Mouse (Mus musculus): ENCODE results near the gene Nectin1.

Gene Nectin1

DNA sequence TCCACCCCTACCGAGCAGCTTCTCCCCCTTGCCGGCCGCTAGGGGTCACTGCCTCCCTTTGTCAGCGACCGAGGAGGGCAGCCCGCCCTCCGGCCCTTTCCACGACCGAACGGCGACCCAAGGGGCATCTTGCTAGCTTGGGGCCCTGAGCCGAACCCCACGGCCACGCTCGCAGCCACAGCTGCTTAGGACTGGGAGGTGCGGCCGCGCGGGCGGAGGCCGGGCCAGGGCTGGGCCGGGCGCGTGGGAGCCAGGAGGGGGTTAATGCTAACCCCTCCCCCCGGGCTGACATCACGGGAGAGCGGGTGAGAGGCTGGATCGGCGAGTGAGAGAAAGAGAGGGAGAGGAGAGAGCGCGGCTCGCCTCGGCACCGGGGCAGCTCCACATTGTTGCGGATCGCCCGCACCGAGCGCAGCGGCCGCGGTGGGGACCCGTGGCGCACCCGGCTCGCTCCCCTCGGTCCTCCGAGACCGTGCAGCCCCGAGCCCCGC lies at the start of gene Nectin1:
Nectin1 (plus strand) TSS at position 338 of the 491 bp plus-strand sequence.
- peak; percentile 58 to 62 for DNase-seq

DNA sequence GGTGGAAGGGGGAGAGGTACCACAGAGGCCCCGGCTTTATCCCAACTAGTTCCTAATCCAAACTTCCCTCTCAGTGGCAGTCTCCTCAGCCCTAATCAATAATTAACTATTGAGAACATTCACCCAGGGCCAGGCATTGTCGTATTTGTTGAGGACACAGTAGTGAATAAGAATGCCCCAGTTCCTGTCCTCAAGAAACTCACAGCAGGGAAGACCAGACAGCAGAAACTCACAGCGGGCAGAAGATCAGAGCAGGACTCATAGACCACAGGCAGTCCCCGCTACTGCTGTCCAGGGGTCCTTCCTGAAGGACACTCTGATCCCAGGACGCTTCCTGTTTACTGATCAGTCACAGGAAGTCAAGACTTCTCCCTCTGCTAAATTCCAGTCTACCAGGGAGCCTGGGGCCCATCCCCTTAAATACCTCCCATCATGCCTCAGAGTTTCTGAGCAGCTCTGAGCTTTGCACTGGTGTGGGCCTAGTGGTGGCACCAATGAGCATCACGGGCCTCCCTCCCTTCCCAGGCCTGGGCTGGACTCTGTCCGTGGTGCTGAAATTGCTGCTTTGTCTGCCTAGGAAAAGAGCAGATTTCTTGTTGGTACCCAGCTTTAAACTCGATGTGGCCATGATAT lies 45.6 kb upstream of the Nectin1 start:
- DNase-seq, result no peak

DNA sequence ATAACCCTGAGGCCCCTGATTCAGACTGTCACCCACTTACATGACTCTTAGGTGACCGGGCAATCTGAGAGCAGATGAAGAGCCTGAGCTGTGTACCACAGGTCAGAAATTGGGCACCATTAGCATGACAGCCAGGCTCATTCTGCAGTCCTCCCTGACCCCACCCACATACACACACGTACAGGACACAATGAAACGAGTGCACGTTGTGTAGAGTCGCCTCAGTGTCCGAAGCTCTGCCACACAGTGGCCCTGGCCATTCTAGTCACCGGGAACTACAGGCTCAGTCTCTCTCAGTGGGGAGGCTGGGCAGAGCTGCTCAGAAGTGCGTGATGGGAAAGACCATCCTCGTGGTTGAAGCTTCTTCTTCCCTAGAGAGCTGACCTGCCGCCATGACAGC lies 44.9 kb upstream of the Nectin1 start:
- no peak for DNase-seq

DNA sequence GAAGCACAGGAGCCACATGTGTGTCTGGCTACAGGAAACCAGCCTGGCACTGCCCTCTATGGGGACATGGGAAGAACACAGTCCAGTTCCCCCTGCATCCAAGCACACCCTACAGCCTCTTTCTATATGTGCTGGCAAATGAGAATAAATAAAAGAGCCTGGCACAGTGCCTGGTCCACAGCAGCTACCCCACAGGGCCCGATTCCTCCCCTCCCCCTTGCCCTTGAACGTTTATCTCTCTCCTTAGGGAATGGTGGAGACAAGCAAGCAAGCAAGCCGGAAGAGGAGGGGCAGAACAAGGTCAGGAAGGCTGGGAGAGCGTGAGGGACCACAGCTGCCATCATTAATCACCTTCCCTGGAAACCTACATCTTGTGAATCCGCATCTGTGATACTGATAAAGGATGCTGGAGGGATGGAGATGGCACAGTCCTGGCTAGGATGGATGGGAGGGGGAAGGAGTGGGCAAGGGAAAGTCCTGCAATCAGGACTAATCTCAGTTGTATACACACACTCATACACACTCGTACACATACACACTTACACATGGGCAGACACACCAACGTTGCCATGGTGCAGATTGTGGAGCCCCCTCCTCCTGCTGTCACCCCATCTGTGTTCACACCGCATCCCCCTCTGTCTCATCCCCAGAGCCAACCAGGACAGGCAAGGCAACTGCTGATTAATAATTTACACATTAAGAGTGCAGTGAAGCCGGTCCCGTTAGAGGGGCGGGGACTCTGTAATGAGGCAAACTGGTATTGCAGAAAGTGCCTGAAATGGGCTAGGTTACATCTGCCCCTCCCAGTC lies 44.2 kb upstream of the Nectin1 start:
- no peak for DNase-seq

DNA sequence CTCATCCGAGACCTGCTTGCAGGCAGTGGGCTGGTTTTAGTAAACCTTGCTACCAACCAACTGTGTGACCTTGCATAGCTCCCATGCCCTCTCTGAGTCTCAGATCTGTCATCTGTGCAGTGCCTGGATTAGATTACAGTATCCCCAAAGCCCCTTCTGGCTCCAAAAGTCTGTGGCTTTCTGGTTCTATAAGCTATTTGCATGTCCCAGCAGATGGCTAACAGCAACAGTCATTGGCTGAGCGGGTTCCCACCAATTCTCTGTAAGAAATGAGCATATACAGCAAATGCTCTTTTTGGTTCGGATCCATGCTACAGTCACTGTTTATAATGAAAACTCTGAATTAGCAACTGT lies 43.6 kb upstream of the Nectin1 start:
- DNase-seq, result no peak

DNA sequence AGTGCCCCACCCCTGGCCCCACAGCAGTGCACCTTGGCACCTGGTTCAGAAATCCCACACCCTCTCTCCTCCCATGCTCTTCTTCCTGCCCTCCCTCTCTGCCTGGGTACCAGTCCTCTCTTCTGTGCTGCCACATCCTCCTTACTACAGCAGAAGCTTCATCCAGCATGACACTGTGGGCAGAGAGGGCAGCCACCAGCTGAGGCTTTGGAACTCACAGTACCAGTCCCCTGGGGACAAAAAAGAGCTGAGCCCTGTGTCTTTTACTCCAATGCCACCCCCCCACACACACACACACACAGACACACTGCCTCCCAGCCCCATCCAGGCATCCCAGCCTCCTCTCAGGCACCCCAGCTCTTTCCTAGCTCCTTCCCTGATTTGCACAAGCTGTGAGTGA lies 42.0 kb upstream of the Nectin1 start:
- no peak for DNase-seq

DNA sequence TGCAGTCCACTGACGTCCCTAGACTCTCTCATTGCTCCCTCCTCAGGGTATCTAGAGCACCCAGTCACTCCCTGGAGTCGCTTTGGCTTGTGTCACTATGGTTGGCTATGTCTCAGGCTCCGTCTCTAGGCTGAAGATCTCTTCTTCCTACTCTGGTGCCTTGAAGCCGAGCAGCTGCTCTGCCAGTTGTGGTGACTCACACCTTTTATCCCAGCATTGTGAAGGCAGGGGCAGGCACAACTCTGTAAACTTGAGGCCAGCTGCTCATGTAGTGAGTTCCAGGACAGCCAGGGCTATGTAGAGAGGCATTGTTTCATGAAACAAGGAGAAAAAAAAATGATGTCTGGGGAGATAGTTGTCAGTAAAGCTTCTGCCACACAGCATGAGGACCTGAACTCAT lies 36.2 kb upstream of the Nectin1 start:
- no peak for DNase-seq

DNA sequence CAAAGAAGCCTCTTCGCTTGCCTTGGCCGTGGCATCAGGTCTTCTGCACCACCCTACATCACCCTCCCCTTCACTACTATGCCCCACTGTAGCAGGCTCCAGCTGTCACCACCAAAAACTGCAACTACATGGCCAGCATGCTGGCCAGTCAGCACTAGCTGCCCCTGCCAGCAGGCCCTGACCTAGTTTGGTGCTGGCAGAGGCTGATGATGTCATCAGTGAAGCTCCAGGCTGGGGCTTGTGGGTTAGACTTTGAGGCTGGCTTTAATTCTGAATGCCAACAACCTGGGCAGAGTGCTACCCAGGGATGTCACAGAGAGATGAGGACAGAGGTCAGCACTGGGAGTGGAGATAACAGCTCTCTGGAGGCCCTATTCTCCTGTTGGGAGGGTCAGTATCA lies 35.1 kb upstream of the Nectin1 start:
- no peak for DNase-seq

DNA sequence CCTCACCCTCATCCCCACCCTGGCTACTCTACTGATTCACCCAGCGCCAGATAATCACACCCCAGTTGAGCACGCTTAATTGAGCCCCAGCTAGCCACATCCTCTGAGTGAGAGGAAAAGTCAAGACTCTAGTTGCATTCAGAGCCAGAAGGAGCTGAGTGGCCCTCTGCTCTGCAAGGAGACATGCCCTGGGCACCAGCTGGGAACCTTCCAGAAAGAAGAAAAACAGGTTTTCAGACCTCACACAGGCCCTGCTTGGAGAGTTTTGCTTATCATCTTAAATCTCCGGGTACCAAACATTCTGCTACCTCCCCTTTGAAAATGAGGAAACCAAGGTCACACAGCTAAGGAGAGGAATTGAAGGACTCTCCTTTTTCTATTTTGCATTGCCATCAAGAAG lies 30.4 kb upstream of the Nectin1 start:
- no peak for DNase-seq

DNA sequence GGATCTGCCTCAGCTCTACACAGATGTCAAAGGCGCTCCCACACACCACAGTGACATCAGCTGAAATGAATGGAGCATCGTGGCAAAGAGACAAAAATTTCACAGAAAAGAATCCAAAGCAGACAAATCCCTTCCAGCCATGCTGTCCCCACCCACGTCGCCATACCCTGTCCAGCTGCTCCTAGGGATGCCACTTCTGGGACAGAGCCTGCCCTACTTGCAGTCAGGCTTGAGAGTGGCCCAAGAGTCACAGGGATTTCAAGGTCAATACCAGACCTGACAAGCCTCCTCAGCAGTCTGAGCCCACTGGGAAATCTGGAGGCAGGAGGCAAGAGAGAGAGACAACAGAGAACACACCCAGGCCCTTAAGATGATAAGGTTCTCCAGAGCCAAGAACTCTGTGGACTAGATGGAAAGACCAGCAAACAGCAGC lies 24.4 kb upstream of the Nectin1 start:
- DNase-seq, result no peak

DNA sequence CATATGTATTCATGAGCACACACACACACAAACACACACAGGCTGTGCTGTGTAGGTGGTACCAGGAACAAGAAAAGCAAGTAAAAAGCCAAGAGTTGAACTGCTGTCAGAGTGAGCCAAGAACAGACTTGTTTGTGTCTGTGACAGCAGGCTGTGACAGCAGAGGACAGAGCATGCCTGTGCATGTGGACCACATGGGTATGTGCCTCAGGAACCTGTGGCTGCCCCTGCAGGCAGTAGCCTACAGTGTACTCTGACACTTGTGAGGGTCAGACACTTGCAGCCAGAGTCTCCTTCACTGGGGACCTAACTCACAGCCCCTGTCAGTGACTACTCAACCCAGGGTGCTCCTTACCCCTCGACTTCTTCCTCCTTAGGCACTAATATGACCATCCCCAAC lies 23.7 kb upstream of the Nectin1 start:
- DNase-seq, result no peak

DNA sequence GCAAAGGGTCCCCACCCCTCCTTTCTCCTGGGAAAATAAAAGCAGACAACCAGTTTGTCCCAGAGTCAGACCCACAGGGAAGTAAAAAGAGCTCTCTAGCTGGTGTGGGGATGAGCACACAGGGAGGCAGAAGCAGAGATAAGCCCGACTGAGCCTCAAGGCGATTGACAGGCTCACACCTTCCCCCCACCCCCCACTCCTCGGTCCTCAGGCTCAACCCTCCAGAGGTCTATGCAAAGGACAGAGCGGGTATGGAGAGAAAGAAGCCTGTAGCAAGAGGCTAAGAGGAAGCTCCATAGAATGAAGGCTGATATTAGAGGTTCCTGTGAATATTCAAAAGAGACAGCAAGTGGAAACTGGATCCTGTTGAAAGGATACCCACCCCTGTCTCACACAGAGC lies 19.7 kb upstream of the Nectin1 start:
- DNase-seq, result no peak

DNA sequence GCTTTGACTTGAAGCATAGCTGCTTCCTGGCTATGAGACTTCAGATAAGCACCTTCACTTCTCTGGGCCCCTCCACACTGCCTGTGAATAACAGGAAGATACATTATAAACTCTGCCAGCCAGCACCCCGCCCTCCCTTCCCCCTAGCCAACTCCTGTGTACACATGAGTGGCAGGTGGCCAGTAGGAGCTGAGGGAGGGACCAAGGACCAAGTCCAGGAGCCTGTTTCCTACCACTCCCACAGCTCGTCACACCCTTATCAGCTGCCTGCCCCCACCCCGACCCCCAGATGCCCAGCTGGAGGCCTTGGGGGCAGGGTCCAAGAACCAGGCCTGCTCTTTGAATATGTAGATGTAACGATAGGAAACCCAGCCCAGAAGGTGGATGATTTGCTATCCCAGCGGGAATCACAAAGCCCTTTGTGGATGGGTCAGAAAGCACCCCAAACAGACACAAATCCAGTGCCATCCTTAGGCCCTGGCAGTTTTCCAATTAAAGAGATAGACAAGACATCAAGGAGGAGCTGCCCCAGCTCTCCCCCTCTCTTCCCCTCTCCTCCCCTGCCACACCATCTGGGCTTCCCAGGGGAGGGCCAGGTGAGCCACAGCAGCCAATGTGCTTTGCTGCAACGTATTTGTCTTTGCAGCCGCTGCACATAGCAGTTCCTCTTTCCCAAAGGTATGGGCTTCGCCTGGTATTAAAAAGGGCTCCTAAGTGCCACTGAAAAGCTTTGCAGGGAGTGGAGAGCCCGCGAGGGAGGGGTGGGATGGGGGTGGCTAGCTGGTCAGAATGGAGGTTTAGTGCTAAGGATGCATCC lies 14.1 kb upstream of the Nectin1 start:
- no peak for DNase-seq

DNA sequence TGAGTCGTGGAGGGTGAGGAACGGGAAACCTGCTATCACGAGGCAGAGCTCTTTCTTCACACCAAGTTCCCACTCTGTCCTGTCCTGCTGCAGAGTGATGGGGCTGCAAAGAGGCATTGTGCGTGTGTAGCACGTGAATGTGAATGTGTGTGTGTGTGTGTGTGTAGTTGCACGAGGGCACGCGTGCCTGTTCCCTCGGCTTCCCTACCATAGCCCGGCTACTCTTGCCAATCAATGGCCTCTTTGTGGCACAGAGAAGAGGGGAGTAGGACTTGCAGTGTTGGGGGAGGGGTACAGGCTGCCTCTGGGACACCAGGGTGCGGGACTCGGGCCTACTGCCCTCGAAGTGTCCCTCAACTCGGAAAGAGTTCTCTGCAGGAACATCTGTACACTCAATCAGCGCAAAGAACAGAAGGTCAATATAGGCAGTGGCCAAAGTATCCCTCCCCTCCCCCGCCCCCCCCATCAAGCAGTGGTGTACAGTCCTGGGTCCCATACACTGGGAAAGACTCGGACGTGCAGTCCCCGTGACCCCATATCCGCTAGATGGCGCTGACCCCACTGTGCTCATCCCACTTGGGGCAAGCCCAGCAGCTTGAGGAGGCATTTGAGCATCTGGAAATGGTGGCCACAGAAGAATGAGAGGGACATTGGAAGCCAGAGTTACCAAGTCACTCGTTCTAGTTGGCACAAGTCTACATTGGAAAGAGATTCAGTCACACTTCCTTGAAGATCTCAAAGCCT lies 13.3 kb upstream of the Nectin1 start:
- no peak for DNase-seq

DNA sequence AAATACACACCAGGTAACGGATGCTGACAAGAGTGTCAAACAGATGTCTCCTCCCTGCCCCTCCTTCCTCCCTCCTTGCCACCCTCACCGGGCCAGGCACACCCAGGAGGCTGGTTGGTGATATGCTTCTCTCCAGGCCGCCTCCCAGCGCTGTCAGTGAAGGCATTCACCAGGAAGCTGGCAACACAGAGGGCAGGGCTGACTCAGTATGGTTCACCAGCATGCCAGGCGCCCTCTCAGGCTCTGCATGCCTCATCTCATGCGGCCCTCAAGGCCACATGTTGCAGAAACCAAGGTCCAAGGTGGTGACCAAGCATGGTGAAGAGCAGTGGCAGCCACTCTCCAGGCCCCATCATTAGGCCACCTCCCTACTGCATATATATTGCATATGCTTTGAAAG lies 11.9 kb upstream of the Nectin1 start:
- no peak for DNase-seq

DNA sequence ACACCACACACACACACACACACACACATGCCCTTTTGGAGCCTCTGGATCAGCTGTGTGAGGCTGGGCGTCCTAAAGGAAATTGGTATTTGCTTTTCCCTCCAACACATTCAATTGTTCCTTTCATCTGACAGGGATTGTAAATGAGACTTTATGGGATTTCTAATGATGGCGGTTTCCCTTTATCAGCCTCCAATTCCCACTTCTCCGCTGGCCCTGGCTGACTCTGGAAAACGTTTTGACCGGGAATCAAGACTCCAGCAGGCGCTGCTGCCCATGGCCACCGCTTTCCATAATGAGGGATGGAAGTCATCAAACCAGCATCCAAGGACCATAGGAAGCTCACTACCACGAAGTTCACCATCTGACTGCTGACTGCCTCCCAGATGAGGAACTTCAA lies 11.1 kb upstream of the Nectin1 start:
- DNase-seq, result no peak

DNA sequence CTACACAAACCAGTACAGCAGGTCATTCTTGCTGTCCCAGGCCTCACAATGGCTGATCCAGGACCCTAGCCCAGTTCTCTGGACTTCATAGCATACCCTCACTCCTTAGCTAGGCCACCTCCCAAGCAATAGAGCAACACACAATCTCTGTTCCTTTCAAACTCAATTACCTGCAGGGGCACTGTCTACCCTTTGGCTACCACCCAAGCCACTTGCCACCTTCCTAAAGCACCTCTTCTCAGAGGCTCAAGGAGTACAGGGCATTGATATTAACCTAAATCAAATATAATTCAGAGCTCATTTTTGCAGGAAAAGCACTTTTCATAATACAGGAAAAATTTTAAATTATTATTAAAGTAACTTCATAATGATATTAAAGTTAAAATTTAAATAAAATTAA lies 8.8 kb upstream of the Nectin1 start:
- no peak for DNase-seq

DNA sequence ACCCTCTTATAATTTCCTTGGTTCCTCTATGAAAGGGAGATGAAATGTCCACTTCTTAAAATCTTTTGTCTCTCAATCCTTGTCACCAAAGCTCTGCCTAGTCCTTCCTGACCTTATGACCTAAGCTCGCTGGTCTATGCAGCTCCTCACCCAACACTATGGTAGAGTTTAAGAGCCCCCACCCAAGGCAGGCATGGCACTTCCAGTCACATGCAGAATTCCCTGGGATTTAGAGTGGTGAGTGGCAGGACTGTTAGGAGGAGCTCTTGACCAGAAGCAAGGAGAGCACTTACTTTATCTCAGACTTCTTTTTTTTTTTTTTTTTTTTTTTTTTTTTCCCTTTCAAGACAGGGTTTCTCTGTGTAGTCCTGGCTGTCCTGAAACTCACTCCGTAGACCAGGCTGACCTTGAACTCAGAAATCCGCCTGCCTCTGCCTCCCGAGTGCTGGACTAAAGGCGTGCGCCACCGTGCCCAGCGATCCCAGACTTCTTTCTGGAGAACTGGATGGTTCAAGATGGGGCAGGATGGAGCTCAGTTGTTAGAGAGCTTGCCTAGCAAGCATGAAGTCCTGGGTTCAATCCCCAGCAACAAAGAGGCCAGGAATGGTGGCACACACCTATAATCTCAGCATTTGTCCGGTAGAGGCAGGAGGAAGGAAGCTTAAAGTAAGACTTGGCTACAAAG lies 7.6 kb upstream of the Nectin1 start:
- DNase-seq, result no peak

DNA sequence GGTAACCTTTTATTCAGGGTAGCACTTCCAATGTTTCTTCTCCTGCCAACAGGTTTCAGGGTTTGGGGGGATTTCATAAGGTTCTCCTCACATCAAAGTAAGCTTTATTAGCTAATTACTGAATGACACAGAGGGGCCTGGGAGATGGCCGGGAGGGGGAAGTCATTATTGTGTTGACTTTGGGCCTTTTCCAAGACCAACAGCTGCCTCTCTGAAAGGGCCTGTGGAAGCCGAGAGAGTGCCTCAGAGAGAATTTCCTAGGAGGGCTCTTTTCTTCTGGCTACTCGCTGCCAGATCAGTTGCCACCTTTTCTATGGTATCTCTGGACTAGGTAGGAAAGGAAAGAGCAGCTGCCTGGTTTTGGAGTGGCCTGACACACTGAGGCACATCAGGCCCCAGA lies 6.5 kb upstream of the Nectin1 start:
- no peak for DNase-seq

DNA sequence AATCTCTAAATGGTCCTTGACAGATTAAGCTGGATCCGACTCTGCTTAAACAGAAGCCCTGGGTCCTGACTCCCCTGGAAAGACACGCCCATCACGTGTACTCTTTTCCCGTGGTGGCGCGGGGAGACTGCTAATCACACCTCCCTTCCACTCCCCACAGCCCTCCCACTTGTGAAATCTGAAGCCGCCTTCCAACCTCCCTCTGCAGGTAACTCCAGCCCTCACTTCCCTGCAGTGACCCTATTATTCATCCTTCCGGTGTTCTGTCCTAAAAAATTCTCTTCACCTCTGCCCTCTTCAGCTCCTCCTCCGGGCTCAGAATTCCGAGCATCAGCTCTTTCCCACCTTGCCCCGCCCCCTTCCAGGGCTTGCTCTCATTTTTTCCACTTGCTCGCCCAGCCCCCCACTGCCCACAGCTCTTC lies 5.9 kb upstream of the Nectin1 start:
- no peak for DNase-seq

DNA sequence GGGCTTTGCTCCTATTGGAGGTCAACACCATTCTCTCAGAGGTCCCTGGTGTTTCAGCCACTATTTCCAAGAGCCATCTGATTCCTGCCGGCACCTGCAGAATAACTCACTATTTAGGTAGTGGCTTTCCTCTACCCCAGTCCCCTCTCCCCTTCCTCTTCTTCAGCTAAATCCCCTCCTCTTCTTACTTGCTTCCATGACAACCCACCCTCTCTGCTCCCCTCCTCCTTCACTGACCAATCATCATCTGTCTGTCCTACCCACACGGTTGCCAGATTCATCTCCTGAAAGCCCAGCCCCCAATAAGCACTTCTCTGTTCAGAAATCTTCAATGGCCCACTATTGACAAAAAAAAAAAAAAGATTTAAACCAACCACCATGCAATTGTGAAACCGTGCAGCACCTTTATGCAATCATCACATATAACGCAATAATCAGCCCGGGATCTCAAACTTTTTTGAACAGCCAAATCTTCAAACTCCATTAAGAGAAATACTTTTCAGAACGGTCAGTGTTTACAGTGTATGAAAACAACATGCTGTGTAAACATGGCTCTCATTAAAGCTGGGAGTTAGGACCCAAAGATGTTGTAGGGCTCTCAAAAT lies 5.2 kb upstream of the Nectin1 start:
- DNase-seq, result no peak

DNA sequence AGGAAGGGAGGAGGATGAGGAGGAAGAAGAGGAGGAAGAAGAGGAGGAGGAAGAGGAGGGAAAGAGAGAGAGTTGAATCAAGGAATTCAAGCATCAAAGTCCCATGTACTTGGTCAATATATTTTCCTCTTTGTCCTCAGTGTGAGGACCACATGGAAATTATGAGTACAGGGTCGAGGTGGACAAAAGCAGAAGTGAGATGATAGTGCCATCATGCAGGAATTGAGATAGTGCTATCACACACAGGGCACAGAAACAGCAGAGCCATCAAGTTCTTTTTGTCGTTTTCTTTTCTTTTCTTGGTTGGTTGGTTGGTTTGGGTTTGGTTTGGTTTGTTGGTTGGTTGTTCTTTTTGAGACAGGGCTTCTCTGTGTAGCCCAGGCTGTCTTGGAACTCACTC lies 2.5 kb upstream of the Nectin1 start:
- no peak for DNase-seq

Measured in thymus, adult 18-20 months (tissue).